Mouse (Mus musculus): ENCODE measurements around the gene Hist1h3f.

- TF ChIP-seq CTCF (IDR thresholded peaks at IDR 0.05) (no peak), EP300 (IDR thresholded peaks at IDR 0.05) (no peak)
Measured at GRCm38 (mm10) chr13:23505662-23506345, 38.0 kb upstream of the Hist1h3f start.

Measured in lung, postnatal 0 days (tissue).